Mouse (Mus musculus) adrenal gland, postnatal 36 days (tissue): Measurements from ENCODE around the gene Hexim2. TPM values are rescaled to one million over a fixed set of nuclear protein-coding genes. Genes with fewer than 3 reads are reported as not detected.

ENCODE experiments used
- DNase-seq, 2 experiments: peaks; one replicate each; pipeline ENCODE4 v3.0.0; 2021; ENCODE audit warnings: mixed read lengths in 1 of 2
- total RNA-seq, 2 experiments: library from RNA; stranded (reverse); gene quantifications; 2 replicates each; pipeline ENCODE4 v1.2.3; 2021

The Hexim2 gene
- total RNA-seq, 2 experiments from 2014 or later, result 3.5 to 5.9 TPM

DNA sequence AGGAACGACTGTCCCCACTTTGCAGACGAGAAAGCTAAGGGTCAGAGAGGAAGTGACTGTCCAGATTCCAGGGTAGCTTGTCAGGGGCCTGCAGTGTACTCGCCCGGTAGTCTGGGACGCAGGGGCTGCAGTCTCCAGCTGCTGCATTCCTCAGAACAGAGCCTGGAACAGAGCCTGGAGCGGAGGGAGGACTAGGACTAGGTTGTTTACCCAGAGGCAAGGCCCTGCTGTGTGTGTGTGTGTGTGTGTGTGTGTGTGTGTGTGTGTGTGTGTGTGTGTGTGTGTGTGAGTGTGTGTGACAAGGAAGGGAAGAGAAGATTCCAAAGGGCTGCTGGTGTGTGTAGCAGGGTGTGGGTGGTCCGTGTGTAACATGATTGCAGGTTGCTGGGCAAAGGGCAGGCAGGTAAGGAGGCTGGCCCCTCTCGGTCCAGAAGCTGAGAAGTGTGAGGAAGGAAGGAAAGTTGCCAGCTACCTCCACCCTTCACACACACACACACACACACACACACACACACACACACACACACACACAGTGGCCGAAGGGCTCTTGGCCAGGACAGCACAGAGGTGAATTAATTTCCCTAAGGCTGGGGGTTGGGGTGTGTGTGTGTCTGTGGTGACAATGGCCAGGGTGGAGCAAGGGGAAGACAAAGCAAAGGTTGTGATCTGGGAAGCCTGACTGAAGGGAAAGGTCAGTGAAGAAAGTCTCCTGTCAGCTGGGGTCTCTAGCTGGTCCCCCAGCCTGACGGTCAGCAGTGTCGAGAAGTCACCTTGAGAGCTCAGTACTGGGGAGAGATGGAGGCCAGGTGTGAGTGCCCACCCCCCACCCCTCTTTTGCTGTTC lies 9.1 kb downstream of the Hexim2 start:
- peak; percentile 43 to 68 for DNase-seq

GRCm38 (mm10) chr11:103141944-103142255 lies 9.7 kb downstream of the Hexim2 start:
- DNase-seq, result peak; percentile 50 to 54

DNA sequence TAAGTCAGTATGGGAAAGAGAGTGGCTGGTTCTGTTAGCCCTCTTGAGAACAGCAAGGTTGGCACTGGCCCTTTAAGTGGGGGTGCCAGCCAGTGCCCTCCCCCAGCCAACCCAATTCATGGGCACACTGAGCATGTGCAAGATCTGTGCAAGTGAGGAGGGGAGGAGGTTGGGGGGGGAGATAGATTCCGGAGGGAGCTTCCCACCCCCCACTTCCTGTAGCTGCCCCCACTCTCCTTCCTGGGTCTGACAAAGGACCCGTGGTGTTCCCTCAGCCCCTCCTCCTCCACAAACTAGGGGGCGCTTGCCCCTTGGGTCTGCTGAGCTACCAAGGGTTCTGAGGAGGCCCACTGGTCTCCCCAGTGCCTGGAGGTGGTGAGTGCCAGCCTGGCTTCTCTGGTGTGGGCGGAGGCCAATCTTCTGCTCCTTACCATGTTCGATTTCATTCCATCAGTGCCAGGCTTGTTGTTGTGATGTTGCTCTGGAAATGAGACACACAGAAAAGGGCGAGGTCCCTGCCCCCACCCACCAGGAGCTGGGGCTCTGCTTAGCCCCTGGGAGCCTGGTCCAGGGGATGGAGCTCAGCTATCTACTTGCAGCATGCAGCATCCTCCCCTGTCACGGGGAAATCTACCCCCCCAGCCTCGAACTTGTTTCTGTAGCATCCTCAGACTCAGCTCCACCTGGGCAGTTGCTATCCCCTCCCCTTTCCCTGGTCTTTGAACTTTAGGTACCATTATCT lies 10.4 kb downstream of the Hexim2 start:
- DNase-seq, result peak; percentile 81 to 87

- peak in 1 of 2 experiments; percentile 38 for DNase-seq
These were observed 12.4 kb downstream of the Hexim2 start for GRCm38 (mm10) chr11:103144309-103145285.

GRCm38 (mm10) chr11:103146386-103146785 lies 14.2 kb downstream of the Hexim2 start:
- DNase-seq, result no peak

DNA sequence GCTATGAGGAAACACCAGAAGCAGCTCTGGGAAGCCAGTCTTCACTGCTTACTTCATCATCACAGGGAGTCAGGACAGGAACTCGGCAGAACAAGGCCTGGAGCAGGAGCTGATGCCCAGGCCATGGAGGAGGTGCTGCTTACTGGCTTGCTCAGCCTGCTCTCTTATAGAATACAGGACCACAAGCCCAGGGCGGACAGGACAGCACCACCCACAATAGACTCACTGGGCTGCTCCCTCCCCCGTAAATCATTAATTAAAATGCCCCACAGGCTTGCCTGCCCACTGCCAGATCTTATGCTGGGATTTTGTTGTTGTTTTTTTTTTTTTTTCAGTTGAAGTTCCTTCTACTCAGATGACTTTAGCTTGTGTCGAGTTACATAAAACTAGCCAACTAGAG lies 15.5 kb downstream of the Hexim2 start:
- no peak for DNase-seq

- DNase-seq, result peak in 1 of 2 experiments; percentile 63
These were observed 17.5 kb downstream of the Hexim2 start for GRCm38 (mm10) chr11:103149771-103150170.

- peak; percentile 99 for DNase-seq
These were observed 26.6 kb downstream of the Hexim2 start for GRCm38 (mm10) chr11:103158621-103159478.

DNA sequence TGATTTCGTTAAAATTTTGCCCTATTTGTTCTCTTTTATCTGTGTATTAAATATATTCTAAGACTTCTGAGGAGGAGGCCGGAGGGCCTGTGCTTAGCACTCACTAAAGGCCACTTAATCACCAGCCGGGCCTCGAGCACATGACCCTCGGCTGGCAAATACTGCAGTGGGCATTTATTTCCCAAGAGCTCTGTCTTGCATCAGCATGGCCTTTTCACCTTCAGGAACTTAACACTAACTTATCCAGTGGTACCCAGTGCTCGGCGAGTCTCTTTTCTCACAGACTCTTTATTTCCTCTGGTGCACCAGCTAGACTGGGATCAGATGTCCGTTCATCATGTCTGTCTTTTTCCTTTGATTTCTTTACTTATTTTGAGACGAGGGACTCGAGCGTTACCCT lies 28.5 kb downstream of the Hexim2 start:
- DNase-seq, result no peak

DNA sequence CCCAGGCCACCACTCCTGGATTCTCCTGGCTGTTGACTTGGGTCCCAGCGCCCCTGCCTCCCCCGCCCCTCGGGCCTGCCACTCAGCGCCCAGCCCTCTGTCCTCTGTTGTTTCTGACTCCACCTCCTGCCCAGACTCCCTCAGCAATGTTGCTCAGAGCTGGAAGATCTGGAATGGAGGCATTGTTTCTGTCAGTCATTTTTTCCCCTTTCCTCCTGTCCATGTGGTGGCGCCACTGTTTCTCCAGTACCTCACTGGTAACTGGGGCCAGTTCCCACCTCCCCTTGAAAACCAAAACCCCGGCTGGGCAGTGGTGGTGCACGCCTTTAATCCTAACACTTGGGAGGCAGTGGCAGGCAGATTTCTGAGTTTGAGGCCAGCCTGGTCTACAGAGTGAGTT lies 29.2 kb downstream of the Hexim2 start:
- DNase-seq, result no peak

DNA sequence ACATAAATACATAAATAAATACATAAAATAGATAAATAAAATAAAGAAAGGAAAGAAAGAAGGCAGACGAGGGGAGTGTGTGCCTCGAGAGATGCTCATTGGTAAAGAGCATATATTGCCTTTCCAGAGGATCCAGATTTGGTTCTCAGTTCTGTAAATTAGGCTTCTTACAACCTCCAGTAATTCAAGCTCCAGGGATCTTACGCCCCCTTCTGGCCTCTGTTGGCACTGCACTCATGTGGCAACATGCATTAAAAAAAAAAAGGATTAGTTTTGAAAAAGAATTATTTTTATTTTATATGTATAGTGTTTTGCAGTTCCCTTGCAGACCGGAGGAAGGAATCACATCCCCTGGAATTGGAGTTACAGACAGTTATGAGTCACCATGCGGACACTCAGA lies 29.9 kb downstream of the Hexim2 start:
- peak in 1 of 2 experiments; percentile 55 for DNase-seq

DNA sequence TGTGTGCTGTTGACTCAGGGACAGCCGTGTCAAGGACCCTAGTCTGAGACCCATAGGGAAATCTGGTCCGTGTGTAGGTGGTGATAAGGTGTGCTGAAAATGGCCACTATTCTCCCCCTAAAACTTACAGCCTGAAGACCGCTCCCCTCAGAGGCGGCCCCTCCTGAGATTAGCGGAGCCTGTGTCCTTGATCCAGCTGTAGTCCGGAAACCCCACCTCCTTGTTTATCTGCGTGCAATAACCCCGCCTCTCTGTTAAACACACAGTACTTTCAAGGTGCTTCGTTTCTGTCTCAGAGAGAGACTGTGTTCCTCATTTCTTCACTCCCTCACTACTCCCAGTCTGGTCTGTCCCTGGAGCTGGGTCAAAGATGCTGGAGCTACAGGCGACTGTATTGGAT lies 32.2 kb downstream of the Hexim2 start:
- peak; percentile 53 to 62 for DNase-seq

- DNase-seq, result peak; percentile 82 to 83
These were observed 36.6 kb downstream of the Hexim2 start for GRCm38 (mm10) chr11:103168690-103169390.

DNA sequence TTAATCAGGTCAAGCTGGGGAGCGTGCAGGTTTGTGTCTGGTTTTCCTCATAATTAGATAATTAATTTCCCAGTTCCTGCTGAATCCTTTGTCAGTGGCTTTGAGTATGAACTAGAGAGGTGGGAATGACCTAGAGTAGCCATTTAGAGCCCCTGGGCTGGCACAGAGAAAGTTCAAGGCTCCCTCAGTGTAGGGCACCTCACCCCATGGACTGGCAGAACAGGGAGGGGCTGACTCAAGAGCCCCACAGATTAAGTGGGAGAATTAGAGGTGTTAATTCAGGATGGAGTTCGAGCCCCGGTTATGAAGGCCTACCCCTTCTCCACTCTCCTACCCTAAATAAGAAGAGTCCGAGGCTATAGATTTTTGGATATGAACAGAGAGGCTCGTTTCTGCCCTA lies 37.4 kb downstream of the Hexim2 start:
- DNase-seq, result no peak

DNA sequence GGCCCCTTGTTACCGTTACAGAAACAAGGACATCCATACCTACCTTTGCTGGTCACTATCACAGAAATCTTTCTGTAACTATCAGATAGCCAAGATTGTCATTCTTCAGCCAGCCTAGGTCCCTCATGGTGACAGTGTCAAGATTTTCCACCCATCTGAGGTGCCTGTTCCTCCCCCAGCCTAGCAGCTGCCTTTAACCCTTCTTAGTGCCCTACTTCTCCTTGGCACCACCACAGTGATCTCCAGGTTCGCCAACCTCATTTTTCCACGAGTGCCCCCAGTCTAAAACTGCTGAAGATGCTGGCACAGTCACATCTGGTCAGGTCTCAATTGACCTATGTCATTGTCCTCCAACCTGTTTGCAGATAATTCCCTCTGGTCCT lies 37.9 kb downstream of the Hexim2 start:
- DNase-seq, result no peak

- peak; percentile 58 to 71 for DNase-seq
These were observed 38.5 kb downstream of the Hexim2 start, which contains the start of gene Fmnl1 for GRCm38 (mm10) chr11:103170494-103171285. Gene Fmnl1, plus strand, starts transcription at chr11:103171107.

DNA sequence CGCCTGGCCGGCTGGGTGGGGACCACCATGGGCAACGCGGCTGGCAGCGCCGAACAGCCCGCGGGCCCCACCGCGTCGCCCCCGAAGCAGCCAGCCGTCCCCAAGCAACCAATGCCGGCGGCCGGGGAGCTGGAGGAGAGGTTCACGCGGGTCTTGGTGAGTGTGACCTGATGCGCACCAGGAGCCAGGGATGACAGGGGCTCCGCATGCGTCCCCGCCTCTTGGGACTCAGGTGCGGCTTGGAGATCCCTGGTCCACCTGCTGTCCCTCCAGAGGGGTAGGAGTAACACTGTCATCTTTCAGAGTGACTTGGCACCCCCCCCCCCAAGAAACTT lies 39.0 kb downstream of the Hexim2 start:
- DNase-seq, result peak in 1 of 2 experiments; percentile 50

GRCm38 (mm10) chr11:103171703-103172391 lies 39.6 kb downstream of the Hexim2 start:
- DNase-seq, result no peak

DNA sequence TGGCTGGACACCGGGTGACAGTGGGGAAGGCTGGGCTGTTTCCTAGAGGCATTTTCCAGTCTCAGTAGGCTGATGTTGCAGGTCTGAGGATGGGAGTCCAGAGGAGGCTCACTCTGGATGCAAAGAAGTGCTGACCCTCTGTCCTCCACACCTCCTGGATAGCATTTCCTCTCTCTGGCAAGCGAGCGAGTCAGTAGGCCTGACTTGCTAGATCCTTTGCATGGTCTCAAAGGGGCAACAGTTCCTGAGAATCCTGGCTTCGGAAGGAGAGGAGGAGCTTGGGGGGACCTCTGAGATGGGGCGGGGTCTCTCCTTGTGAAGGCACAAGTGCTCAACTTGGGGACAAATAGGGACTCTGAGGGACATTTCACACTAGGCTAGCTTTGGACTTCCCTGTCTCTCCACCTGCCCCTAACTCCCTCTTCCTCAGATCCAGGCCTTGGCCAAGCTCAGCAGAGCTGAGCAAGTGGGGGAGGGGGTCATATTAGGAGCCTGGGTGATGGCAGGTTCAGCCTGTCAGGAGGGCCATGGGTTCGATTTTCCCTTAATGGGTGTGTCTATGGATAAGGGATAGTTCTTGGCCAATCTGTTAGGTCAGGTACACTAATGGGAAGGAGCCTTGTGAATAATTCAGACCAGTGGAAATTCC lies 40.3 kb downstream of the Hexim2 start:
- no peak for DNase-seq
